Mouse (Mus musculus) embryonic facial prominence, embryonic 13.5 days (tissue): ENCODE data around the gene Cma2. TPM values are rescaled to one million over a fixed set of nuclear protein-coding genes. Genes with fewer than 3 reads are reported as not detected.
"Not testable (repeated sequence)": the region's sequence is repeated elsewhere in the genome, so short reads cannot be mapped to it uniquely, and the experiment has no call there.

ENCODE experiments used
- ATAC-seq: fragments of 200-750 bp; cut with Nextera tagmentation; 2 replicates; pipeline ENCODE4 v1.8.0; 2017; ENCODE audit warnings: low read depth; ENCODE audit not compliant: insufficient number of reproducible peaks, insufficient read depth, low FRiP score, low TSS enrichment
- H3K27ac ChIP-seq: fragments of 300-500 bp; sonication (generic); 2 replicates; pipeline ENCODE4 v1.5.1; 2015; ENCODE audit warnings: moderate library complexity, mild to moderate bottlenecking, inconsistent platforms
- H3K27me3 ChIP-seq: fragments of 300-500 bp; sonication (generic); 2 replicates; pipeline ENCODE4 v1.6.1; 2015; ENCODE audit warnings: mild to moderate bottlenecking, inconsistent platforms
- H3K36me3 ChIP-seq: fragments of 300-500 bp; sonication (generic); 2 replicates; pipeline ENCODE4 v1.6.1; 2015; ENCODE audit warnings: mild to moderate bottlenecking, inconsistent platforms
- H3K4me1 ChIP-seq: fragments of 300-500 bp; sonication (generic); 2 replicates; pipeline ENCODE4 v1.6.1; 2015; ENCODE audit warnings: inconsistent platforms
- H3K4me2 ChIP-seq: fragments of 300-500 bp; sonication (generic); 2 replicates; pipeline ENCODE4 v1.6.1; 2015; ENCODE audit warnings: moderate library complexity, mild to moderate bottlenecking, inconsistent platforms
- H3K4me3 ChIP-seq: fragments of 300-500 bp; sonication (generic); 2 replicates; pipeline ENCODE4 v1.5.1; 2015; ENCODE audit warnings: mild to moderate bottlenecking, inconsistent platforms
- H3K9ac ChIP-seq: fragments of 300-500 bp; sonication (generic); 2 replicates; pipeline ENCODE4 v1.6.1; 2015; ENCODE audit warnings: mild to moderate bottlenecking, inconsistent platforms
- H3K9me3 ChIP-seq: fragments of 300-500 bp; sonication (generic); 2 replicates; pipeline ENCODE4 v1.6.1; 2016; ENCODE audit warnings: inconsistent platforms
- WGBS: fragments of 180-500 bp; shearing (Covaris S2); methylation state at CpG from one replicate; pipeline ENCODE4 v1.1.7; 2015; ENCODE audit warnings: mixed read lengths; 5-methylcytosine and 5-hydroxymethylcytosine counted together
- polyA plus RNA-seq: library from polyadenylated mRNA; unstranded; fragments of >200 nt; fragmentation: Nextera tagmentation; extraction: Ambion mirVana; gene quantifications from 2 replicates; pipeline ENCODE4 v1.2.1, GENCODE M21; 2015

Gene Cma2
- polyA plus RNA-seq, 1 experiment from 2014 or later = not detected

- no peak within 1 kb of the TSS for H3K4me3 ChIP-seq
- no peaks in the 10 kb centered on the region for H3K36me3 ChIP-seq
- 84% methylated on average over 4 of the region's 4 CpGs for WGBS
- no peak within 1 kb of the TSS for H3K27ac ChIP-seq
- no peaks in the 10 kb centered on the region for H3K27me3 ChIP-seq
- no peak for ATAC-seq
- H3K9me3 ChIP-seq = no peaks in the 10 kb centered on the region
- no peak within 1 kb of the TSS for H3K4me2 ChIP-seq
- H3K9ac ChIP-seq = no peak within 1 kb of the TSS
- H3K4me1 ChIP-seq = no peaks in the 10 kb centered on the region
Measured at GRCm38 (mm10) chr14:55944575-55944974, 6.2 kb upstream of the Cma2 start, which contains the start of gene Cma1. Gene Cma1, minus strand, starts transcription at chr14:55944675.

GRCm38 (mm10) chr14:55946269-55946969 is 4.4 kb upstream of the Cma2 start:
- ATAC-seq = no peak
- H3K9ac ChIP-seq = no peak overlapping the region
- H3K27me3 ChIP-seq = no peaks in the 10 kb centered on the region
- no peak overlapping the region for H3K27ac ChIP-seq
- H3K4me2 ChIP-seq = no peak overlapping the region
- no peaks in the 10 kb centered on the region for H3K36me3 ChIP-seq
- no peaks in the 10 kb centered on the region for H3K9me3 ChIP-seq
- H3K4me1 ChIP-seq = no peaks in the 10 kb centered on the region
- 77% methylated on average over 2 of the region's 2 CpGs for WGBS
- H3K4me3 ChIP-seq = no peak overlapping the region

GRCm38 (mm10) chr14:55963263-55963662 is 12.5 kb downstream of the Cma2 start:
- H3K4me3 ChIP-seq = no peak overlapping the region
- 23% methylated on average over 1 of the region's 1 CpGs for WGBS
- no peaks in the 10 kb centered on the region for H3K27me3 ChIP-seq
- no peak overlapping the region for H3K4me2 ChIP-seq
- no peak for ATAC-seq
- no peaks in the 10 kb centered on the region for H3K9me3 ChIP-seq
- H3K4me1 ChIP-seq = no peaks in the 10 kb centered on the region
- H3K27ac ChIP-seq = no peak overlapping the region
- H3K36me3 ChIP-seq = no peaks in the 10 kb centered on the region
- H3K9ac ChIP-seq = no peak overlapping the region

GRCm38 (mm10) chr14:55963900-55964299 is 13.1 kb downstream of the Cma2 start:
- ATAC-seq, H3K9ac ChIP-seq, H3K27me3 ChIP-seq, H3K9me3 ChIP-seq, H3K27ac ChIP-seq, H3K4me3 ChIP-seq, H3K36me3 ChIP-seq, H3K4me2 ChIP-seq, H3K4me1 ChIP-seq: not testable (repeated sequence)
- WGBS = 44% methylated on average over 2 of the region's 2 CpGs

GRCm38 (mm10) chr14:55987464-55987863 is 36.7 kb downstream of the Cma2 start:
- not testable (repeated sequence) for ATAC-seq

GRCm38 (mm10) chr14:56013147-56013546 is 62.4 kb downstream of the Cma2 start:
- Histone ChIP-seq H3K4me1 (no peaks in the 10 kb centered on the region), H3K4me3 (no peak overlapping the region), H3K9me3 (0 out of 2 replicates have a peak, but pooled peaks cover under 1% of the 10 kb centered on the region), H3K36me3 (no peaks in the 10 kb centered on the region), H3K4me2 (no peak overlapping the region), H3K27ac (no peak overlapping the region), H3K9ac (no peak overlapping the region), H3K27me3 (no peaks in the 10 kb centered on the region)
- WGBS = 69% methylated on average over 3 of the region's 3 CpGs
- no peak for ATAC-seq

More at GRCm38 (mm10) chr14:55987464-55987863, 36.7 kb downstream of the Cma2 start:
- H3K9me3 ChIP-seq, H3K27ac ChIP-seq, H3K4me2 ChIP-seq, H3K27me3 ChIP-seq, H3K4me3 ChIP-seq, H3K36me3 ChIP-seq, H3K4me1 ChIP-seq, H3K9ac ChIP-seq: not testable (repeated sequence)
- 75% methylated on average over 2 of the region's 3 CpGs for WGBS

GRCm38 (mm10) chr14:56013924-56014323 is 63.1 kb downstream of the Cma2 start:
- Histone ChIP-seq H3K27ac (no peak overlapping the region), H3K27me3 (no peaks in the 10 kb centered on the region), H3K9me3 (no peaks in the 10 kb centered on the region), H3K9ac (no peak overlapping the region), H3K4me2 (no peak overlapping the region), H3K36me3 (no peaks in the 10 kb centered on the region), H3K4me1 (no peaks in the 10 kb centered on the region), H3K4me3 (no peak overlapping the region)
- WGBS = 88% methylated on average over 2 of the region's 2 CpGs
- no peak for ATAC-seq

- not testable (repeated sequence) for H3K4me3 ChIP-seq, H3K9ac ChIP-seq, ATAC-seq, H3K36me3 ChIP-seq, H3K4me2 ChIP-seq, H3K27me3 ChIP-seq, H3K27ac ChIP-seq, H3K9me3 ChIP-seq, H3K4me1 ChIP-seq
- WGBS = 79% methylated on average over 3 of the region's 3 CpGs
Measured at GRCm38 (mm10) chr14:56017671-56018070, 66.9 kb downstream of the Cma2 start, which contains the start of gene Mcpt1. Gene Mcpt1, plus strand, starts transcription at chr14:56017971.

GRCm38 (mm10) chr14:56019446-56019845 is 68.7 kb downstream of the Cma2 start:
- 59% methylated on average over 1 of the region's 1 CpGs for WGBS
- H3K27ac ChIP-seq = no peak overlapping the region
- H3K4me3 ChIP-seq = no peak overlapping the region
- H3K4me1 ChIP-seq = no peaks in the 10 kb centered on the region
- H3K4me2 ChIP-seq = no peak overlapping the region
- no peaks in the 10 kb centered on the region for H3K27me3 ChIP-seq
- H3K9me3 ChIP-seq = no peaks in the 10 kb centered on the region
- no peak overlapping the region for H3K9ac ChIP-seq
- no peak for ATAC-seq
- H3K36me3 ChIP-seq = no peaks in the 10 kb centered on the region

GRCm38 (mm10) chr14:56021305-56021704 is 70.5 kb downstream of the Cma2 start:
- ATAC-seq, H3K9me3 ChIP-seq, H3K4me3 ChIP-seq, H3K27me3 ChIP-seq, H3K9ac ChIP-seq, H3K27ac ChIP-seq, H3K4me2 ChIP-seq, H3K36me3 ChIP-seq, H3K4me1 ChIP-seq: not testable (repeated sequence)
- WGBS = 84% methylated on average over 4 of the region's 4 CpGs
